Mouse (Mus musculus) A20 (cell line): ENCODE data around the gene Ppp1r3f.

Experiments
- DNase-seq: peaks from one replicate; pipeline ENCODE4 v3.0.0-alpha.2; 2011; ENCODE audit warnings: low read depth, low spot score

The Ppp1r3f gene

DNA sequence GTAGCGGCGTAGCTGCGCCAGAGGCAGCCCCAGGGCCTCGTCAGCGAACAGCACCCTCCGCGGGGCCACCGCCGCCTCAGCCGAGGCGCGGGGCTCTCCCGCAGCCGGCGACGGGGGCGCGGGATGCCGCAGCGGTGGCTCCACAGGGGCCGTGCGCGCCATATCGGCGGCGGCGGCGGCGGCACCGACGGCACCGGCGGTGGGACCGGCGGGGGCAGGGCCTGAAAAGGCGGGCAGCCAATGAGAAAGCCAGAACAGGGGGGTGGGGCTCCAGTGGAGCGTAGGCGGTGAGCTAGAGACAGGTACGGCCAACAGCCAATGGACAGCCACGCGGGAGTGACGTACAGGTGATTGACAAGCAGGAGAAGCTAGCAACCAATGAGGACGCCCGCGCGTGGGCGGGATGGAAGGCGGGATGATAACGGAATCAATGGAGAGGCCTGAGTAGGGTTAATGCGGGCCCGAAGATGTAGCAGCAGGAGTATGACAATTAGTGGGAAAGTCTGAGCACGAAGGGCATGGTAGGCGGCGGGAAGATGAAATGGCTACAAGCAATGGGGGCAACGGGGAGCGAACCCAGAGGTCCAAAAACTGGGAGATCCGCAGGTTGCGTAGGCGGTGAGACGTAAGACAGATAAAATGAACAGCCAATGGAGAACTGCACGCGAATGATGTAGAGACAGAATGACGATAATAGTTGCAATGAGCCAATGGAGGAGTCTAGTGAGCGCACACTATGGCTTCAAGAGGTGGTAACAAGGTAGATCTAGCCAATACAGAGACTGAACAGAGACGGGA lies at the start of gene Ppp1r3f:
Gene Ppp1r3f, minus strand, starts transcription at position 197 of the 798 bp plus-strand sequence.
- DNase-seq: peak; percentile 93

DNA sequence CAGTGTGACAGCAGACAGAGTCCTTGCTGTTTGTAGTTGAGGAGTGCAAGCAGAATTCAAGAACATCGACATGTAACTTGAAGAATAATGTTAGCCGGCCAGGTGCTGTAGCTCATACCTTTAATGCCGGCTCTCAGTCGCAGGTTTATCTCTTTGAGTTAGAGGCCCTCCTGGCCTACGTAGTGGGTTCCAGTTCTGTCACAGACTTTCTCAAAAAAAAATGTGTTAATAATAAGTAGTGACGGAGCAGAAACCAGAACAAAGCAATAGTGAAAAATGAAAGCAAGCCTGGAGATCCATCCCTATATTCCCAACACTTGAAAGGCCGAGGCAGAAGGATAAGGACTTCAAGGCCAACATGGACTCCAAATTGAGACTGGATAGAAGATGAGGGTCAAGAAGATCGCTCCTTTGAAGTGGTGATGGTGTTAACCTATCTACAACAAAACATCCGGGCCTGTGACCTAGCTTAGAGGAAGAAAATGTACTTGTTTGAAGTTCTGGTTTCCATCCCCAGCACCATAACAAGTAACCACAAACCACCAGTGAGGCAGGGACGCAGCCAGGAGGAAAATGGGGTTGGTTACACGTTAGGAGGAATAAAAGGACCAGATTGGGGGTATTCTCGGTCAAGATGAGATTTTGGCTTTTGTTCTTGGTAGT lies 43.9 kb upstream of the Ppp1r3f start:
- no peak for DNase-seq

DNA sequence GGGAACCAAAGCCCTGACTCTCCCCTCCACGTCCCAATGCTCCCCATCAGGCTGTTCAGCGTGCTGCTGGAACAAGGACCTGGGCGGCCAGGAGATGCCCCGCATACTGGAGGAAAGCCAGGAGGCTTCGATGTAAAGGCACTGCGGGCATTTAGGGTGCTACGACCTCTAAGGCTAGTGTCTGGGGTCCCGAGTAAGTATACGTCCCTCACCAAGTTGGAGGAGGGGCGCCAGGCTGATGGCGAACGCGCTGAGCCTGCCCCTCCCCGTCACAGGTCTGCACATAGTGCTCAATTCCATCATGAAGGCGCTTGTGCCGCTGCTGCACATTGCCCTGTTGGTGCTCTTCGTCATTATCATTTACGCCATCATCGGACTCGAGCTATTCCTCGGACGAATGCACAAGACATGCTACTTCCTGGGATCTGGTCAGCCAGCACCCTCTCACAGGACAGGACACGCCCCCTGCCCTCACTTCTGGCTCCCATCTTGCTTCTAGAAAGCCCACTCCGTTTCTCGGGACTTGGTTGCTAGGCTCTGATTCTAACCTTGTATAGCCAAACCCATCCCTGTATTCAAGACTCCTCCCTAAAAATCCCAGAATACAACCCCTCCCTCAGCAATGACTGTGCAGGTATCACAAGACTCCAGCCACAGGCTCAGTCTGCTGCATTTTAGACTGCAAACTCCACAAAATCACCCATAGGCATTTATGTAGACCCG lies 36.6 kb upstream of the Ppp1r3f start:
- DNase-seq: no peak

DNA sequence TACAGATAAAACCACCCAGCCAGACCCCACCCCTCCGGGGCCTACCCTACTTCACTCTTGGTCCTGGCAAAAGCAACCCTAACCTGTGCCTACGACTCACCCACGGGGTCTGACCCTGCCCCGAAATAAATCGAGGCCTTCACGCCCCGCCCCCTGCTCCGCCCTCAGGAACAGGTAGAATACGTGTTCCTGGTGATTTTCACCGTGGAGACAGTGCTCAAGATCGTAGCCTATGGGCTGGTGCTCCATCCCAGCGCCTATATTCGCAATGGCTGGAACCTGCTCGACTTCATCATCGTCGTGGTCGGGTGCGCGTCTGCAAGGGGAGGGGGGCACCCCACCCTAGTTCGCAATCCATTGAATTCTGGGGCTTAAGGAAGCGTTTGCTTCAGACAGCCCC lies 36.0 kb upstream of the Ppp1r3f start:
- DNase-seq: no peak

DNA sequence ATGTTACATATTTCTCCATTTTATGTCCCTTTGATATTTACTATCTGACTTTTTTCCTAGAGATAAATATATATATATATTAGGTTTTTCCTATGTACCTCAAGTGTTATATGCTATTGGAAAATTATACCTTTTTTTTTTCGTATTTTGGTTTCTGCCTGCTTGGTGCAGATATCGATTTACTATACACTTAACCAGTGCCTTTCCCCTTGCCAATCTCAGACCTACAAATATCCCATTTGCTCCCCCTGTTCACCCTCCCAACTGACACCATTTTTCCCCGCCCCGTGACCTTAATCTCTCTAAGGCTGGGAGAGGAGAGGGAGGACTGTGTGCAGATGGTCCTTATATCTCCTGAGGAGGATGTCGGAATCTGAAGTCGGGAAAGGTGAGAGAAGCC lies 32.7 kb upstream of the Ppp1r3f start, which contains the start of gene Cacna1f:
Gene Cacna1f, plus strand, starts transcription at position 301 of the 400 bp plus-strand sequence.
- no peak for DNase-seq

DNA sequence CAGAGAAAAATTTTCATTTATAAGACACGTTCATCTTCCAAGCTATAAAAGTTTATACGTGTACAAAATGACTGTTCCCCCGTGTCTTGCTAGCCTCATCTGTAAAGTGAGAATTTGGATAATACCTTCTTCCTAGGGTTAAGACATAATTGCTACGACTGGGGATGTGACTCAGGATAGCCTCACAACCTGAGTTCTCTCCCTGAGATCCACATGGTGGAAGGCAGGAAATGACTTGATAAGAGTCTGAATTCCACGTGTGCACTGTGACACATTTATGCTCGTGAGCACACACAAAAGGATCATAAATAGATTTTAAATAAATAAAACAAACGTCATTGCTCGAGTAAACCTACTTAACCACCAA lies 31.5 kb upstream of the Ppp1r3f start:
- no peak for DNase-seq

DNA sequence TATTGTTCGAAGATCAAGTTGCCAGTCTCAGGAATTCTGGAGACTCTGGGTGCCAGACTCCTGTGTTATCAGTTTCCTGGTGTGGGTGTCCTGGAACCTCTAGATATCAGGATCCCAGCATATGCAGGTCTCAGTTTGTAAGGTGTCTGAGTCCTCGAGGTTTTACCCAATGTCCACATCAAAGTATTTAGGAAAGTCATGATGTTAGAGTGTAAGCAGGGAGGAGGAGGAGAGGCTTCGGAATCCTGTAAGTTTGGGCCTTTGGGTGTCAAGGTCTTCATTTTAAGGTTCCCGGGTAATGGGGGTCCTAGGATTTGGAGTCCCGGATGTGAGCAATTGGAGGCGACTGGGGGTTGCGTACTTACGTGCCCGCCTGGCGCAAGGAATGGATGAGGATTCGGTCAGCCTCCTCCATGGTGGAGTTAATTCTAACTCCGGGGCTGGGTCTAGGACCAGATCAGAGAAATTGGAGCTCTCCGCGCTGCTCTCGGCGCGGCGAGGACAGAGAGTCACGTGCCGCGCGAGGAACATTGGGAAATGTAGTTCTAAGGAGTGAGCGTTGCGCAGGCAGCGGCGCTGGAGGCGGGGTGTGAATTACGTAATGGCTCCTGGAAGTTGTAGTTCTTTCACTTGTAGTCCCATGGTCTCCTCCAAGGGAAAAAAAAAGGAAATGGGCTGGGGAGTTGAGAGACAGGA lies 30.9 kb upstream of the Ppp1r3f start, which contains the start of gene Ccdc22:
Gene Ccdc22, minus strand, starts transcription at position 639 of the 696 bp plus-strand sequence.
- peak; percentile 84 for DNase-seq

DNA sequence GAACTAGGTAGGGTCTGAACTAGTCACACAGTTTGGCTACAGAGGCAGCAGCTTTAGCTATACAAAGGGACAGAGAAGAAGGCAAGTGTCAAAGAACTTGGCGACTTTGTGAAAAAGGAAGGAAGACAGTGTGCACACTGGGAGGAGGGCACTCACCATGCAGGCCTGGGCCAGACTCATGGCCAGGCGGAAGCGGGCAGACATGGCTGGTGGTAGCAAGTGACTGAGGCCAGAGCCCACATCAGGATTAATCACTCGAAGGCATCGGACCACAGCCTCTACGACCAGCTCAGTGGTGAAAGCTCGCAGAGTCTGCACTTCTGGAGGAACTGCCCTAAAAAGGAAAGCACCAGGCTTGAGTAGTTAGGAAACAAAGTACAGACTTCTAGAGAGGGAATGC lies 29.9 kb upstream of the Ppp1r3f start:
- no peak for DNase-seq

DNA sequence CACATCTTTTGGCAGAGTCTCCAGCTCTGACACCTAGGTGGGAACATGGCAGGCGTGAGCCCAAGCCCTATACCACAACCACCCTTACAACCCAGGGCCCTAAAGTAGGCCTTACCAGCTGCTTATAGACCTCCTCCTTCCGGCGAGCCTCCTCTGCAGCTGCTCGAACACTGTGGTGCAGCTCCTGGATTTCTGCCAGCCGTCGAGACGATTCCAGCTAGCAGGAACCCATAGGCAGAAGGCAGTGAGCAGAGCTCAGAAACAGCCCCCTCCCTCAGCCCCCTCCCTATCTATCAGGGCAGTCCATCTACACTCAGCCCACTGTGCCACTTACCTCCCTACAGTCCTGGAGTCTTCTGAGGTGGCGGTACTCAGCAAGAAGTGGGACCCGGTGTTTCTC lies 21.3 kb upstream of the Ppp1r3f start:
- no peak for DNase-seq

DNA sequence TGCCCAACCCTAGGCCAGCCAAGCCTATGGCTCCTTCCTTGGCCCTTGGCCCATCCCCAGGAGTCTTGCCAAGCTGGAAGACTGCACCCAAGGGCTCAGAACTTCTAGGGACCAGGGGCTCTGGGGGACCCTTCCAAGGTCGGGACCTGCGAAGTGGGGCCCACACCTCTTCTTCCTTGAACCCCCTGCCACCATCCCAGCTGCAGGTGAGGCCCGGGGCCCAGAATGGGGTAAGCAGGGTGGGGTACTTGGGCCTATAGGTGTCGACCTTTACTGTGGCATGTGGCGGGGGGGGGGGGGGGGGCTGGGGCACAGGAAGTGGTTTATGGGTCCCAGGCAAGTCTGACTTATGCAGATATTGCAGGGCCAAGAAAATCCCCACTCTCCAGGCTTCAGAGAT lies 12.3 kb upstream of the Ppp1r3f start:
- DNase-seq: no peak

DNA sequence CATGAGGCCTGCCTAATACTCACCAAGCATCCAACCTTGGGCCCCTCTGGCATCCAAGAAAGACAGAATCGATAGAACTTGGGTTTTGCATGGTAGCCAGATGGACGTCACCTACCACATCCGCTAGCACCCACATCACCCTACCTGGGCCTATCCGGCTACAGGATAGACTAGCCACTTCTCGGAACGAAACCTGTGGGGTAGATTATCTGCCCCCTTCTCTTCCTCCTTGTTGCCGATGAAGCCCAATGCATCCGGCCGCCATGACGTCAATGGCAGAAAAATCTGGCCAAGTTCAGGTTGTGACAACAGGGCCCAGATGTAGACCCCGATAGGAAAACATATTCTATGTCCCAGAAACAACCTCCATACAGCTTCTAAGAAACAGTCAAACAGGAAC lies 9.8 kb upstream of the Ppp1r3f start:
- DNase-seq: no peak

DNA sequence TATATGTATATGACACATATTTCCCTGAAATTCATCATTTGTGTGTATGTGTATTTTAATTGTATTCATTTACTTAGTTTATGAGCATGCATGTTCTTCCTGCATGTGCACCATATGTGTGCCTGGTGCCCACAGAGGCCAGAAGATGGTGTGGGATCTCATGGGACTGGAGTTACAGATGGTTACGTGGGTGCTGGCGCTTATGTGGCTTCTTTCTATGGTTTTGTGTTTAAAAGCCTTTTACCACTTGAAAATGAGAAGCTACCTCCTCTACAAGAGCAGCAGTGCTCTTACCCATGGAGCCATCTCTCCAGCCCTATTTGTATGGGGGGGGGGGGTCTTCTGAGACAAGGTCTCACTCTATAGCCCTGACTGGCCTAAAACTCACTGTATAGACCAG lies 7.1 kb upstream of the Ppp1r3f start:
- DNase-seq: no peak

DNA sequence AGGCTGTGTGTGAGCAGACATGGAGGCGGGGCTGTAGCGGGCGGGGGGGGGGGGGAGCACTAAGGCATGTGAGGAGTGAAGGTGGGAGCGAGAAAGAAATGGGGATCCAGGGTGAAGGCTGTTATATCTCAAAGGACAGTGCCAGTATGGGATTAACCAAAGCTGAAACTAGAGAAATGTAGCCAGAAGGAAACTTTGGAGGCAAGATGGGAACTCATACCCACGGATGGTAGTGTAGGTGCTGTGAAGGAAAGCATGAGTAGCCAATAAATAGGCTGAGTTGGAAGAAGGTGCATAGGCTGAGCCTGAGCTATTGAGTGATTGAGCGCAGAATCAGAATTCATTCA lies 775 bp upstream of the Ppp1r3f start:
- no peak for DNase-seq

DNA sequence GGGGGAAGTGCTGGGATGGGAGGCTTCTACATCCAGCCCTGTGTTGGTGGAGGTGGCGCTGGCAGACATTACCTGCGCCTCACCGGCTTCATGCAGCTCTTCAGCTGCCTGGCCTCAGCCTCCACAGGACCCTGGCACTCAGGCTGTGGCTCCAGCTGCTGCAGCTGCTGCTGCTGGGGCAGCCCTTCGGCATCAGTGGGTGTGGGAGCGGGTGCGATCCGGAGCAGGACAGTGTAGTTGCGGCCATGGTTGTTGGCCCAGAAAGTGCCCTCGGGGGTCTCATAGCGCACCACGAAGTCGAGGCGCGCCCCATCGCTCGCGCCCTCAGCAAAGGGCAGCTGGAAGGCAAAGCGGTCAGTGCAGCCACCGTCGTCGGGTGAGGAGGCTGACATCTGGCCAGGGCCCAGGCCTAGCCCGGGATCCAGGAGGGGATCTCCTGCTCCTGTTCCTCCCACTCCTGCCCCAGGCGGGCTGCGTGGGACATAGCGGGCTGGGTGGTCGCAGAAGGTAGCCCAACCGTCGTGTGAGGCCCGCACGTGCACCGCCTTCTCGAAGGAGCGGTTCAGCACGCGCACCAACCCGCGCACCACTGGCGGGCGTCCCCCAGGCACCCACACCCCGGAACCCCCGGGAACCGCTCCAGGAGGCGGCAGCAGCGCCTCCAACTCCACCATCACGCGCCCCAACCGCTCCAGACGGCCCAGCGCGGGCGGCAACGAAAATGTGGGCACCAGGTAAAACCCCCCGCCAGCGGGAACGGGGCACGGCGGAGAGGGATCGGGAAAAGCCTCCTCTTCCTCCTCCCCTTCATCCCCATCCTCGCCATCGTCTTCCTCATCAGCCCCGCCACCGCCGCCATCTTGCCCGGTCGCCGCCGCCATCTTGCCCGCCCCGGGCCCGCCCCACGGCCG lies 652 bp downstream of the Ppp1r3f start, which contains the start of gene Foxp3:
Gene Foxp3, plus strand, starts transcription at position 469 of the 911 bp plus-strand sequence.
- DNase-seq: peak; percentile 30

DNA sequence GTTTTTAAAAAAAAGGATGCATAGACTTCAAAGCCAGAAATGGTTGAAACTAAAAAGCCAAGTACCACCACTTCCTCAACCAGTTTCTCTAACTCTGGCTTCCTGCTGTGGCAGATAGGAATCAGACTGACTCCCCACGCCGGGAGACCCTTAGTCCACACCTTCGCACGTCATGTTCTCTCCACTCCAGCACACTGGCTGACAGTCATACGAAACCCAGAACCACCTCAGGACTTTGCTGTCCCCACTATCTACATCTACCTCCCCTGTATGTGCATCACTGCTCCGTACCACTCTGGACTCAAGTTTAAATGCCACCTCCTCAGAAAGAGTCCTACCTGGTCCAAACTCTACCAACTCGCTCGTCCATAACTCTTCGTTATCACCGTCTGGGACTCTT lies 1.6 kb downstream of the Ppp1r3f start:
- peak; percentile 5 for DNase-seq

DNA sequence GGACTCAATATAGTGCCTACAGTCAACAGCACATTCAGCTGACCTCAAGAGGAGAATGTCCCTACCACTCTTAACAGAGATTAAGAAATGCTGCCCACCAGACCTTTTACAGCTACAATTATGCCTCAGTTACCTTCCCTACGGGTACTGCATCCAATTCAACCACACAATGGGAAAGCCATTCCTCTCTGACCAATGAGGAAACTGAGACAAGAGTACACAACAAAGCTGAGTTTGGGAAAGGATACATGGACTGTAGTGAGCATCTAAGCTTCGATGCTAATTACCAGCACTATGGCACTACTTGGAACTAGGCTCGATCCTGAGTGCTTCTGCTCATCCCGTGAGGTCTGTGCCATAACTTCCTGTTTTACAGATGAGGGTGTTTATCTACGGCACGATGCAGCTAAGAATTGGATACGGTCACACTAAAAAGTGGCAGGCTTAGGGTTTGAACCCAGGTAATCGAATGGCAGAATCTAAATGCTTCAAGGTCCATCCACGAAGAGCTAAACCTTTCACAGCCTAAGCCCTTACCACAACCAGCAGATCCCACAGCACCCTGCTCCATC lies 2.4 kb downstream of the Ppp1r3f start:
- no peak for DNase-seq

DNA sequence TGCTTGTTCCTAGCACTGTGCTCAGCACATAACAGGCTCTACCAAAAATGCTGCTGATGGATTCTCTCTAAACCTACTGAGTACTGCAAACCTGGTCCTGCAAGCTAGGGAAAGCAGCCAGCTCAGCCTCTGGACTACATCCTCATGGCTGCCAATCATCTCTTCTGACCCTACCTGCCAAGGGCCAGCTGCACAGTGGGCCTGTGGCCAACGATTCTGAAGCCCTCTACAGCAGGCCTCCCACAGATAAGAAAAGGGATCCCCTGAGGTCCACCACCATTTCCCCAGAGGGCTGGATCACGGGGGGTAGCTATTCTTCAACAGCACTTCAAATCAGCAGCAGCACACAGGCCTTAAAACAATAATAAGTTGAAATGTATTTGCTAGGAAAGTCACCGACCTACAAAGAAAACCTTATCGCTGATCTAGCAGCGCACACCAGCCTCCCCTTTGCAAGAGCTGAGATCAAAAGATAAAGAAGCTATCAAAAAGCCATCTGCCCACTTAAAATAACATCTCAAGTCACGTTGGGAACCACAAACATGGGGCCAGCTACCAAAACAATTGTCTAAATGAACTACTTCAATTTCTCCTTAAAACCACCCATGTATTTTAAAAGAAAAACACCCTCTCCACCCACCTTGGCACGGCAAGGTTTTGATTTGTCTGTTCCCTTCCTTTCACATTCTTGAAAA lies 3.5 kb downstream of the Ppp1r3f start:
- DNase-seq: no peak

DNA sequence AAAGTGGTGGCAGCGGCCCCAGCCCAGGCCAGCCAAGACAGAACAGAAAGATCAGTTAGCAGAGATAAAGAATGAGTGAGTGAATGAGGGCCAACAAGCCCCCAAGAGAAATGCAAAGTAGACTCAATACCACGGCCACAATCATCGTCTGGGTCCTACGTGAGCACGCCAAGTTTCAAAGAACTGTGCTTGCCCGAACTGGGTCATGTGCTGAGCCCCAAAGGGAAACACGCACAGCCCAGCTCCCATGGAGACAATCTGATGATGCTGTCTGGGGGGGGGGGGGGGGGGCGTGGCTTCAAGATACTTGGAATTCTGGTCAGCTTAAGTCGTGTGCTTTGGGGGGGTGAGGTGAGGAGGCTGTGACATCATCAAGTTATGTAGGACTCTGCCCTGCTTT lies 6.6 kb downstream of the Ppp1r3f start:
- DNase-seq: no peak

DNA sequence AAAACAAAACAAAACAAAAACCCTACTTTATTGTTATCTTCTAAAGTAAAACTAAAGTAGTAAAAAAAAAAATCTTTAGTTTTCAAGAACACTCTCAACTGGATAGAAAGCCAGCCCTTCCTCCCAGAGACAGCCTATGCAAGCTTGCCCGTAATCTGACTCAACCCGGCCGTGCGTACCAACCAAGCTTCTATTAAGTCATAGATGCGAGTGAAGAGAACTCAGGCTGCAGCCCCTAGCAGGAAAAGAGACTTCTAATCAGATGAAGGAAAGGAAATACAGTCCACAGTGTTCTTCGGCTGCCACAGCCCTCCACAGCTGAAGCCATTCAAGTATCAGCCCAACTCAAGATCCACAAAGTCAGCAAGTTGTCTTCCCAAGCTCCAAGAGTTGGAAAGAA lies 7.7 kb downstream of the Ppp1r3f start:
- DNase-seq: no peak

DNA sequence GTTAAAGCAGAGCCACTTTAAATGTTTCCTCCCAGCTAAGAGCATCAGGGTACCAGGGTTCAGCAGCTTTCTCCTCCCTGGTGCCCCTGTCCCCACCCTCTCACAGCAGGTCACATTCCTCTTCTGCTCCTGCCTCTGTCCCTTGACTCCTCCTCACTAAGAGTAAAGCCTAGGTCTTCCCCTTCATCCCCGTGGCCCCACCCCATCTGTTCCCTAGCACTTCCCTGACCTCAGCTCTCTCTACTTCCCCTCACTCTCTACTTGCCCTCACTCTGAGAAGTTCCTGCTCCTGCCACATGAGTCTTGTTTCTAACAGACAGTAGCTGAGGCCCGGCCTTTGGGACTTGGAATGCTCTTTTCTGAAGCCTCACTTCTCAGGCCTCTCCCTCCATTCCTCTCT lies 11.0 kb downstream of the Ppp1r3f start:
- no peak for DNase-seq
